Mouse (Mus musculus) adrenal gland, postnatal 10 days (tissue): Measurements from ENCODE around the gene AC134908.4. TPM values are rescaled to one million over a fixed set of nuclear protein-coding genes. Genes with fewer than 3 reads are reported as not detected.
"Not testable (repeated sequence)": the region's sequence is repeated elsewhere in the genome, so short reads cannot be mapped to it uniquely, and the experiment has no call there.

ENCODE experiments used
- DNase-seq: peaks from one replicate; pipeline ENCODE4 v3.0.0; 2021; ENCODE audit warnings: mixed read lengths
- total RNA-seq, 2 experiments: library from RNA; stranded (reverse); gene quantifications; 2 replicates each; pipeline ENCODE4 v1.2.3; 2021

The AC134908.4 gene
- total RNA-seq, 2 experiments from 2014 or later = 0.48 TPM; not detected in 1

- no peak for DNase-seq
Measured at GRCm38 (mm10) chr17:25775318-25776062, 20.0 kb downstream of the AC134908.4 start.

GRCm38 (mm10) chr17:25773549-25774120 is 21.8 kb downstream of the AC134908.4 start, which contains the start of gene Narfl:
Gene Narfl, plus strand, starts transcription at chr17:25773776.
- DNase-seq = peak; percentile 98

- no peak for DNase-seq
Measured at GRCm38 (mm10) chr17:25769331-25769730, 26.1 kb downstream of the AC134908.4 start.

- no peak for DNase-seq
Measured at GRCm38 (mm10) chr17:25765886-25766285, 29.6 kb downstream of the AC134908.4 start.

GRCm38 (mm10) chr17:25762591-25762990 is 32.9 kb downstream of the AC134908.4 start:
- no peak for DNase-seq

GRCm38 (mm10) chr17:25761561-25761970 is 33.9 kb downstream of the AC134908.4 start:
- DNase-seq = no peak

GRCm38 (mm10) chr17:25760148-25760547 is 35.3 kb downstream of the AC134908.4 start:
- DNase-seq = no peak

- no peak for DNase-seq
Measured at GRCm38 (mm10) chr17:25757691-25758090, 37.8 kb downstream of the AC134908.4 start.

GRCm38 (mm10) chr17:25756378-25757242 is 38.8 kb downstream of the AC134908.4 start:
- no peak for DNase-seq

- no peak for DNase-seq
Measured at GRCm38 (mm10) chr17:25755627-25756377, 39.7 kb downstream of the AC134908.4 start.

- DNase-seq = no peak
Measured at GRCm38 (mm10) chr17:25755086-25755485, 40.4 kb downstream of the AC134908.4 start.

GRCm38 (mm10) chr17:25754241-25754640 is 41.2 kb downstream of the AC134908.4 start, which contains the start of gene Msln:
Gene Msln, minus strand, starts transcription at chr17:25754378.
- no peak for DNase-seq

- DNase-seq = peak; percentile 88
Measured at GRCm38 (mm10) chr17:25751446-25751845, 44.0 kb downstream of the AC134908.4 start.

- DNase-seq = no peak
Measured at GRCm38 (mm10) chr17:25749314-25749713, 46.1 kb downstream of the AC134908.4 start.

GRCm38 (mm10) chr17:25748238-25748637 is 47.2 kb downstream of the AC134908.4 start:
- DNase-seq = no peak

GRCm38 (mm10) chr17:25744311-25744710 is 51.1 kb downstream of the AC134908.4 start:
- no peak for DNase-seq

GRCm38 (mm10) chr17:25743831-25744230 is 51.6 kb downstream of the AC134908.4 start:
- DNase-seq = peak; percentile 64

- not testable (repeated sequence) for DNase-seq
Measured at GRCm38 (mm10) chr17:25741471-25741870, 54.0 kb downstream of the AC134908.4 start.
